Mouse (Mus musculus) C2C12 (cell line): ENCODE results near the gene AI837181.

ENCODE experiments used
- CTCF ChIP-seq: IDR thresholded peaks from one replicate; pipeline ENCODE4 v1.5.1; 2011; ENCODE audit not compliant: control insufficient read depth, insufficient read depth, insufficient read length
- MAX ChIP-seq: IDR thresholded peaks from one replicate; pipeline ENCODE4 v1.6.1; 2011; ENCODE audit warnings: mild to moderate bottlenecking, control low read depth

GRCm38 (mm10) chr19:5425906-5426565, 1.1 kb downstream of the AI837181 start:
- TF ChIP-seq CTCF = no peak
- TF ChIP-seq MAX = no peak
